Mouse (Mus musculus) kidney, adult 2 months (tissue): ENCODE data around the gene Pim1. TPM values are rescaled to one million over a fixed set of nuclear protein-coding genes. Genes with fewer than 3 reads are reported as not detected.
A peak's percentile ranks its signal among the peaks of the same experiment; 100 is the strongest.

Experiments
- DNase-seq: peaks from one replicate; pipeline ENCODE4 v3.0.0; 2021
- H3K27ac ChIP-seq: fragments of 200-500 bp; 2 replicates; pipeline ENCODE4 v1.5.1; 2012; ENCODE audit warnings: low read depth, low read length, control low read depth, inconsistent platforms; ENCODE audit not compliant: insufficient read depth
- H3K27me3 ChIP-seq: fragments of 200-500 bp; replicated peaks from 2 replicates; pipeline ENCODE4 v1.6.1; 2012; ENCODE audit warnings: mild to moderate bottlenecking, moderate library complexity, low read length, inconsistent platforms; ENCODE audit not compliant: control insufficient read depth, insufficient read depth
- H3K36me3 ChIP-seq: fragments of 200-500 bp; 2 replicates; pipeline ENCODE4 v1.6.1; 2012; ENCODE audit warnings: mild to moderate bottlenecking, moderate library complexity, low read length, inconsistent platforms; ENCODE audit not compliant: control insufficient read depth, insufficient read depth
- H3K4me1 ChIP-seq: fragments of 200-500 bp; 2 replicates; pipeline ENCODE4 v1.6.1; 2011; ENCODE audit warnings: low read length; ENCODE audit not compliant: control insufficient read depth, insufficient read depth
- H3K4me3 ChIP-seq: fragments of 200-500 bp; 2 replicates; pipeline ENCODE4 v1.5.1; 2011; ENCODE audit warnings: mild to moderate bottlenecking, low read depth, low read length, control low read depth; ENCODE audit not compliant: insufficient read depth
- CTCF ChIP-seq: fragments of 200-500 bp; conservative IDR thresholded peaks from 2 replicates; pipeline ENCODE4 v1.5.1; 2011; ENCODE audit warnings: low read depth, mild to moderate bottlenecking, control low read depth, low read length, moderate library complexity, mixed read lengths; ENCODE audit not compliant: insufficient read depth, insufficient read length
- POLR2A ChIP-seq: fragments of 200-500 bp; IDR thresholded peaks from one replicate; pipeline ENCODE4 v1.6.1; 2011; ENCODE audit warnings: low read depth, low read length, control low read depth
- WGBS: fragments of 180-500 bp; shearing (Covaris S2); methylation state at CpG from one replicate; pipeline ENCODE4 v1.1.7; 2018; 5-methylcytosine and 5-hydroxymethylcytosine counted together
- polyA plus RNA-seq: library from polyadenylated mRNA; depleted of rRNA; stranded (reverse); fragments of >200 nt; gene quantifications from 2 replicates; pipeline ENCODE4 v1.2.3, GENCODE M21; 2012

The Pim1 gene
- polyA plus RNA-seq, 1 experiment, result 18.8 TPM

DNA sequence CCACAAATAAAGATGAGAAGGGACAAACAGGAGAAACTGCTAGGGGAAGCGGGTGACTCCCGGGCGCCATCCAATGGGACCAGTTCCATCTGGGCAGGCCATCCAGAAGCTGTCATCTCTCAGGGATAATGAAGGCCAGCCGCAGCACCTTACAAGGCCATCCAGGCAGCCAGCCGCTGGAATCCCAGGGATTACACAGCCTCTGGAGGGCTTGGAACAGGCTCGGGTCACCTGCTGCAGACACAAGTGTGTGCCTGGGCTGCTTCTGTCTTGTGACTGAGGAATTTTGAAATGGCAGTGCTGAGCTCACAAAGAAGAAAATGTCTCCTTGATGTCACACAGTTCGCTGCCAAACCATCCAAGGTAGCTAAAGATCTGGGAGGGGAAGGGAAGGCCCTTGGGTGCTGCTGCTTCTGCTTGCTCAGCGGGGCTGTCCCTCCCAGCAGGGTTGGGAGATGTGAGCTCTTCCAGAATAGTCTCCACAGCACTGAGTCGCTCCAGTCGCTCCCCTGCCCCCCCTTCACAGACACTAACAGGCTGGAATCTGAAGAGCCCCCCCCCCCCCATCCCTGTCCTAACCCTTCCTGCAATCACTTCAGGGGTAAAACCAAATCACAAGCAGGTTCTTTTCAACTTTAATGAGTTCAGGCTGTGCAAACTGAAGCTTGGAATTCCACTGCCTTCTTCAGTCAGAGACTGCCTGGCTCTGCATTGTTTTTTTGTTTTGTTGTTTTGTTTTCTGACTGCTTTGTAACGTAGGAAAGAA lies 32.6 kb upstream of the Pim1 start:
- DNase-seq, result no peak

DNA sequence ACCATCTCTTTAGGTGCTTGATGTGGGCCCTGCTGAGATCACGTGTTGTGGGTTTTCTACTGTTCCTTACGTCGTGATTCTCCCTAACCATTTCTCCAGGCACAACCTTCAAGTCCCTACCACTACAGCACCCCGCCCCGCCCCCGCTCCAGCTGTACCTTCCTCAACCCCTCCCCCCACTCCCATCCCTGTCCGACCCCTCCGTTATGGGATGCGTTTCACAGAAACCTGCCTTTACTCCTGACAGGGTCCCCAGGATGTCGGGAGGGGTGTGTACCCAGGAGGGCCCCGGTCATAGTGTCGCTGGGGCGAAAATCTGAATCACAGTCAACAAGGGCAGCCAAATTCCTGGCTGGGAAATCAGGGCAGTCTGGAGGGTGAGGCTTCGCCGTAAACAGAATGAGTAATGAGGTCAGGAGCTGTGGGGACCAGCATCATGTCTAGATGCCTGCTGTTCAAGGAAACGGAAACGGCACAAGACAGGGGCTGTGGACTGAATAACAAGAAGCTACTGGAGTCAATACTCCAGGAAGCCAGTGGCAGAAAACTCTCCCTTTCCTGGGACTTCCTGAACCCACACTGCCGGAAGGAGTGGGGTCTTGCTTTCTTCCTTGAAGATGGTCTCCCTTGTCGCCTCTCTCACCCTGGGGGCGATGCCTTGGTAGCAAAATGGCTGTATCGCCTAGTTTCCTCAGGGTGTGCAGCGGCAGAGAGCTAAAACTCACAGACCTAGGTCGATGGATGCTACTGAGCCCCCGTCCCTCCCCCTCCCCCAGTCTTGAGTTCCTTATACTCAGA lies 31.0 kb upstream of the Pim1 start:
- peak overlapping the region; percentile 44; the same call in 1 of the 2 replicates for H3K27ac ChIP-seq
- no peaks in the 10 kb centered on the region for H3K27me3 ChIP-seq
- H3K4me3 ChIP-seq, result no peak overlapping the region
- H3K36me3 ChIP-seq, result no peaks in the 10 kb centered on the region
- no peaks in the 10 kb centered on the region for H3K4me1 ChIP-seq
- peak; percentile 85 for DNase-seq
- 11% methylated on average over 24 of the region's 24 CpGs for WGBS
- TF ChIP-seq CTCF, result no peak
- TF ChIP-seq POLR2A, result no peak

More for the DNA sequence above, 32.6 kb upstream of the Pim1 start:
- no peak overlapping the region for H3K4me3 ChIP-seq
- H3K36me3 ChIP-seq, result no peaks in the 10 kb centered on the region
- 74% methylated on average over 11 of the region's 11 CpGs for WGBS
- no peak overlapping the region for H3K27ac ChIP-seq
- H3K4me1 ChIP-seq, result no peaks in the 10 kb centered on the region
- TF ChIP-seq POLR2A, result no peak
- TF ChIP-seq CTCF, result no peak
- no peaks in the 10 kb centered on the region for H3K27me3 ChIP-seq

DNA sequence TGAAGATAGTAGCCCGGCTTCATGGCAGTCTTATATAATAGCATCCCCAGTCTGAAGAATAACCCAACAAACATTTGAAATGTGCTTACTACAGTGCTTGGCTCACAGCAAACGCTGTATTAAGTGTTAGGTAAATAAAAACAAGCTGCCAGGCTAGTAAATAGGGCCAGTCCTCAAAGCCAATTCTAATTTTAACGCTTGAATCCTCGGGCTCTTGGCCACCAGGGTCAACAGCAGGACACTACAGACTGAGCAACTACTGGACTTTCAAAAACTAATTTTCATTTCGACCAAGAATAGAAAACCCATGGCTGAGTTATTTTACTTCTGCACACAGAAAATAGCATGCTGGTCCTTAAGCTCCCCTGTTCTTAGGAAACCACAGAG lies 30.4 kb upstream of the Pim1 start:
- Histone ChIP-seq H3K36me3 (no peaks in the 10 kb centered on the region), H3K27ac (no peak overlapping the region)
- WGBS, result 23% methylated on average over 5 of the region's 5 CpGs

DNA sequence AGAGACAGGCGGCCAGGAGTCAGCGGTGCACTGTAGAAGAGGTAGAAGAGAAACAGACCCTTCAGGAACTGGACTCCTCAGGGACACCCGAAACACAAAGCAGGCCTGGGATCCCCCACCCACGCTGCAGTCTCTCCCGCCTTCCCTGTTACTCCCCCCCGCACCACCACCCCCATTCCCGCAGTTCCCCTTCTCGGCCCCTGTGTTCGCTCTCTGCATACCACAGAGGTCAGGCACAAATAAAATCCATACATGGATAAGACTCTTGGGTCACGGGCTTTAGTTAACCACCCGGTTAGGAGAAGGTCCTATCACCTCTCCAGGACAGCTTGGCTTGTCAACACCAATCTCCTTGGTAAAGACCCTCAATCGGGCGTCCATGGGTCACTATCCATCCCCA lies 26.9 kb upstream of the Pim1 start:
- Histone ChIP-seq H3K4me1 (0 out of 2 replicates have a peak, but pooled peaks cover 3% of the 10 kb centered on the region), H3K27me3 (no peaks in the 10 kb centered on the region), H3K27ac (no peak overlapping the region), H3K36me3 (no peaks in the 10 kb centered on the region), H3K4me3 (no peak overlapping the region)
- no peak for DNase-seq
- TF ChIP-seq POLR2A (no peak), CTCF (no peak)
- WGBS, result 55% methylated on average over 13 of the region's 13 CpGs

More for the DNA sequence above, 30.4 kb upstream of the Pim1 start:
- no peak overlapping the region for H3K4me3 ChIP-seq
- no peak for DNase-seq
- 0 out of 2 replicates have a peak, but pooled peaks cover 3% of the 10 kb centered on the region for H3K4me1 ChIP-seq
- TF ChIP-seq POLR2A (no peak), CTCF (no peak)
- no peaks in the 10 kb centered on the region for H3K27me3 ChIP-seq

DNA sequence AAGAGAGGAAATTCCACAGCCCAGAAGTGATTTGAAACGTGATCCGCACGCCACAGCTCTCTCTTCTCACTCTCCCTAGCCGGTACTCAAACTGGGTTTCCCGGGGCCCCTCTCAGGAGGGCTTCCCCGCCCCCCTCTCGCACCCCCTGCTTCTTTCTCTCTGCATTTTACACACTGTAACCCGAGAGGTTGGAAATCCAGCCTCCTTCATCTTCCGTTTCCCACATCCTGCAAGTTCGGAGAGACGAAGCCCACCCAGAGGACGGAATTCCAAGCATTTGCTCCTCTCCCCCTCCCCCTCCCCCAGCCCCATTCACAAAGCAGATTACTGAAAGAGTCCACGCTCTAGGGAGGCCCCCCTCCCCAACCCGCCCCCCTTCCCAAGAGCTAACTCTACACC lies 26.5 kb upstream of the Pim1 start:
- Histone ChIP-seq H3K27ac (no peak overlapping the region), H3K36me3 (no peaks in the 10 kb centered on the region), H3K4me1 (0 out of 2 replicates have a peak, but pooled peaks cover 3% of the 10 kb centered on the region), H3K4me3 (no peak overlapping the region), H3K27me3 (no peaks in the 10 kb centered on the region)
- TF ChIP-seq POLR2A, result no peak
- TF ChIP-seq CTCF, result no peak
- DNase-seq, result no peak
- WGBS, result 30% methylated on average over 14 of the region's 14 CpGs

DNA sequence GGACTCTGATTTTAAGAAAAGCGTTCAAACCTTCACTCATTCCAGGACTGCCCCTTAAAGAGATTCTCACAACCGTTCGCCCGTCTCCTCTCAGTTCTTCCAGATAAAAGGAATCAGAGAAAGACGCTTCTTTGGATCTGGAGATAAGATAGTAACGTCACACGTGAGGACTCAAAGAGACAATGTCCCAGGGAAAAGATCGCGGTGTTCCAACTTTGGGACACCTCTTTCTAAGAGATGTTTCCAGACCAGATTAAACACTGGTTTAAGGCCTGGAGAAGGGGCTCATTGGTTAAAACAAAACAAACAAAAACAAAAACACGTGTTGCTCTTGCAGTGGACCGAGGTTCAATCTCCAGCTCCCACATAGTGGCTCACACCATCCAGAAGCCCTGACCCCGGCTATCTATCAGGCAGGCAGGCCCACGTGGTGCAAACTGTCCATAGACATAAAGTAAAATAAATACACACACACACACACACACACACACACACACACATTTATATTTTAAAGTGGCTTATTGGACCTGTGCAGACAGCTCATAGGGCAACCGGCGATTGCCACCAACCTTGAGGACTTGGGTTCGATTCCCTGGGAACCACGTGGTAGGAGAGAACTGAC lies 25.9 kb upstream of the Pim1 start:
- no peak for DNase-seq
- no peak for TF ChIP-seq POLR2A
- H3K4me1 ChIP-seq, result 0 out of 2 replicates have a peak, but pooled peaks cover 3% of the 10 kb centered on the region
- H3K27me3 ChIP-seq, result no peaks in the 10 kb centered on the region
- H3K27ac ChIP-seq, result no peak overlapping the region
- H3K4me3 ChIP-seq, result no peak overlapping the region
- no peaks in the 10 kb centered on the region for H3K36me3 ChIP-seq
- WGBS, result 57% methylated on average over 17 of the region's 17 CpGs
